Comparison of ENCODE assay signal across 9 mouse cellular contexts in genomic region chr8:91019726-91020125, GRCm38 (mm10). TPM values are rescaled to one million over a fixed set of nuclear protein-coding genes. Genes with fewer than 3 reads are reported as not detected.
DNase-seq lines count a peak whose midpoint lies in the region; ATAC-seq lines count a peak whose summit lies in the region.
"Had no signal": no experiment of that assay in that cellular context is flagged by ENCODE, and none has a peak within 500 bp of the region (broad histone marks: within the 10 kb centered on the region; RNA-seq: fewer than 3 reads in every experiment).

No protein-coding gene starts in this region.

- H3K9me3 ChIP-seq in forebrain, embryonic 10.5 days, result no peaks in the 10 kb centered on the region
- no peaks in the 10 kb centered on the region for H3K9me3 ChIP-seq in forebrain, embryonic 12.5 days
- H3K9me3 ChIP-seq: lung, embryonic 15.5 days had no signal

- H3K4me2 ChIP-seq in forebrain, embryonic 12.5 days, result no peak overlapping the region
- H3K4me2 ChIP-seq: lung, embryonic 15.5 days had no signal

- no peaks in the 10 kb centered on the region for H3K27me3 ChIP-seq in forebrain, embryonic 10.5 days (ENCODE audit: poor library complexity, severe bottlenecking)
- no peaks in the 10 kb centered on the region for H3K27me3 ChIP-seq in forebrain, embryonic 12.5 days
- H3K27me3 ChIP-seq: lung, embryonic 15.5 days had no signal

- WGBS in forebrain, embryonic 10.5 days, result 17% methylated on average over 2 of the region's 2 CpGs
- 7% methylated on average over 2 of the region's 2 CpGs for WGBS in forebrain, embryonic 12.5 days
- 4% methylated on average over 2 of the region's 2 CpGs for WGBS in large intestine, adult 2 months

- H3K4me1 ChIP-seq in forebrain, embryonic 10.5 days, result no peaks in the 10 kb centered on the region
- H3K4me1 ChIP-seq in forebrain, embryonic 12.5 days, result no peaks in the 10 kb centered on the region
- H3K4me1 ChIP-seq: lung, embryonic 15.5 days had no signal

- peak; percentile 67 for DNase-seq in forebrain, embryonic 10.5 days (ENCODE audit: extremely low spot score, low spot score)
- peak; percentile 46 for DNase-seq in WW6 (ENCODE audit: low read depth, low spot score)
- peak; percentile 81 to 84 for DNase-seq in cerebellum, postnatal 14 days
- peak; percentile 65 for DNase-seq in gastrocnemius, postnatal 10 days
- peak; percentile 39 for DNase-seq in large intestine, adult 2 months (ENCODE audit: low read depth, low spot score)
- peak; percentile 66 for DNase-seq in lung, postnatal 25 days (ENCODE audit: low spot score)
- peak; percentile 31 for DNase-seq in spleen, adult 12 weeks (ENCODE audit: low spot score)

- ATAC-seq in forebrain, embryonic 12.5 days (ENCODE audit: low FRiP score), result no peak

- H3K4me3 ChIP-seq in forebrain, embryonic 10.5 days, result no peak overlapping the region
- H3K4me3 ChIP-seq in forebrain, embryonic 12.5 days (replicated peaks), result no peak overlapping the region
- H3K4me3 ChIP-seq: lung, embryonic 15.5 days had no signal

- H3K36me3 ChIP-seq in forebrain, embryonic 10.5 days (replicated peaks), result peaks cover 90% of the 10 kb centered on the region
- peaks cover 72% of the 10 kb centered on the region for H3K36me3 ChIP-seq in forebrain, embryonic 12.5 days (replicated peaks)

- H3K27ac ChIP-seq in forebrain, embryonic 10.5 days, result no peak overlapping the region
- H3K27ac ChIP-seq in forebrain, embryonic 12.5 days, result no peak overlapping the region
- H3K27ac ChIP-seq: lung, embryonic 15.5 days had no signal

- H3K9ac ChIP-seq in forebrain, embryonic 12.5 days, result no peak overlapping the region
- H3K9ac ChIP-seq: lung, embryonic 15.5 days had no signal

RNA-seq across cellular contexts. Expression of gene Rbl2, which starts 50.1 kb away (rescaled TPM):
- 7.2 and 8.2 TPM in 2 replicates for polyA plus RNA-seq in forebrain, embryonic 10.5 days (2016; fragmentation: Nextera tagmentation; extraction: Ambion mirVana)
- polyA plus RNA-seq in forebrain, embryonic 12.5 days (2016; fragmentation: Nextera tagmentation; extraction: Ambion mirVana), result 17.3 and 18.1 TPM in 2 replicates
- total RNA-seq in gastrocnemius, postnatal 10 days (2021), result 10 to 100 TPM; 16.8 to 20.2 TPM
- polyA plus RNA-seq in large intestine, adult 2 months (2012; rRNA removed), result 9.3 and 17.7 TPM in 2 replicates

Comparison
In these comparisons a context has a peak if more than half of its experiments do, and no peak if none do; other contexts are left out.
1. DNase-seq: peak in every context shown above with its lines; median percentile 82 in cerebellum, postnatal 14 days; 67 in forebrain, embryonic 10.5 days; 66 in lung, postnatal 25 days; 65 in gastrocnemius, postnatal 10 days; 46 in WW6; 39 in large intestine, adult 2 months; 31 in spleen, adult 12 weeks.